Comparison of ENCODE assay signal across 13 mouse cellular contexts in genomic region chr6:96000011-96000476, GRCm38 (mm10).
DNase-seq lines count a peak whose midpoint lies in the region; ATAC-seq lines count a peak whose summit lies in the region.
"Had no signal": no experiment of that assay in that cellular context is flagged by ENCODE, and none has a peak within 500 bp of the region (broad histone marks: within the 10 kb centered on the region; RNA-seq: fewer than 3 reads in every experiment).

No protein-coding gene starts in this region.

- no peak for DNase-seq in midbrain, embryonic 11.5 days (ENCODE audit: low spot score, missing footprints)
- peak; percentile 32 for DNase-seq in limb, embryonic 10.5 days (ENCODE audit: low spot score)
- DNase-seq in right cerebral cortex, postnatal 36 days (ENCODE audit: low spot score in 2 of 2), result peak; percentile 19 to 38
- DNase-seq in cerebellum, adult 8-10 months, result no peak
- no peak for DNase-seq in thymus, postnatal 14 days
- no peak for DNase-seq in adrenal gland, adult (ENCODE audit: inconsistent age in 2 of 2, low spot score in 1 of 2)
- DNase-seq: cerebellum, adult 11-12 months; kidney, postnatal 36 days; thymus, postnatal 4 days had no signal

- H3K4me2 ChIP-seq in midbrain, embryonic 13.5 days (replicated peaks), result no peak overlapping the region
- no peak overlapping the region for H3K4me2 ChIP-seq in midbrain, embryonic 11.5 days
- H3K4me2 ChIP-seq in hindbrain, embryonic 13.5 days, result no peak overlapping the region
- H3K4me2 ChIP-seq: hindbrain, embryonic 15.5 days; liver, embryonic 15.5 days had no signal

- H3K9ac ChIP-seq in midbrain, embryonic 13.5 days (replicated peaks), result no peak overlapping the region
- H3K9ac ChIP-seq in midbrain, embryonic 11.5 days (ENCODE audit: low read length), result no peak overlapping the region
- H3K9ac ChIP-seq in hindbrain, embryonic 13.5 days, result no peak overlapping the region
- H3K9ac ChIP-seq: hindbrain, embryonic 15.5 days; liver, embryonic 15.5 days had no signal

- no peak overlapping the region for H3K4me3 ChIP-seq in midbrain, embryonic 13.5 days (replicated peaks)
- H3K4me3 ChIP-seq in midbrain, embryonic 11.5 days (ENCODE audit: low read depth, low read length), result no peak overlapping the region
- H3K4me3 ChIP-seq in hindbrain, embryonic 13.5 days, result no peak overlapping the region
- H3K4me3 ChIP-seq in limb, embryonic 10.5 days, result no peak overlapping the region
- H3K4me3 ChIP-seq: hindbrain, embryonic 15.5 days; liver, embryonic 15.5 days had no signal

- H3K4me1 ChIP-seq in midbrain, embryonic 13.5 days (replicated peaks), result peaks cover 4% of the 10 kb centered on the region; the same call in 1 of the 2 replicates
- H3K4me1 ChIP-seq in midbrain, embryonic 11.5 days (ENCODE audit: control insufficient read depth, insufficient read depth, low read length), result no peaks in the 10 kb centered on the region
- H3K4me1 ChIP-seq in hindbrain, embryonic 13.5 days (replicated peaks), result peaks cover 9% of the 10 kb centered on the region
- no peaks in the 10 kb centered on the region for H3K4me1 ChIP-seq in limb, embryonic 10.5 days
- H3K4me1 ChIP-seq: liver, embryonic 15.5 days had no signal

- H3K27ac ChIP-seq in midbrain, embryonic 13.5 days, result peak overlapping the region; percentile 56
- no peak overlapping the region for H3K27ac ChIP-seq in midbrain, embryonic 11.5 days (ENCODE audit: low read depth, low read length)
- peak overlapping the region; percentile 41 for H3K27ac ChIP-seq in hindbrain, embryonic 13.5 days
- no peak overlapping the region for H3K27ac ChIP-seq in limb, embryonic 10.5 days
- H3K27ac ChIP-seq: hindbrain, embryonic 15.5 days; liver, embryonic 15.5 days had no signal

- H3K9me3 ChIP-seq in midbrain, embryonic 13.5 days, result no peaks in the 10 kb centered on the region
- H3K9me3 ChIP-seq in midbrain, embryonic 11.5 days (ENCODE audit: control insufficient read depth, low read length), result no peaks in the 10 kb centered on the region
- no peaks in the 10 kb centered on the region for H3K9me3 ChIP-seq in hindbrain, embryonic 13.5 days
- no peaks in the 10 kb centered on the region for H3K9me3 ChIP-seq in limb, embryonic 10.5 days (replicated peaks)
- H3K9me3 ChIP-seq: hindbrain, embryonic 15.5 days; liver, embryonic 15.5 days had no signal

- H3K27me3 ChIP-seq in midbrain, embryonic 13.5 days, result no peaks in the 10 kb centered on the region
- no peaks in the 10 kb centered on the region for H3K27me3 ChIP-seq in midbrain, embryonic 11.5 days (ENCODE audit: control insufficient read depth, insufficient read depth, low read length)
- no peaks in the 10 kb centered on the region for H3K27me3 ChIP-seq in hindbrain, embryonic 13.5 days
- no peaks in the 10 kb centered on the region for H3K27me3 ChIP-seq in limb, embryonic 10.5 days (ENCODE audit: low read depth, poor library complexity, severe bottlenecking)
- H3K27me3 ChIP-seq: hindbrain, embryonic 15.5 days; liver, embryonic 15.5 days had no signal

- no peaks in the 10 kb centered on the region for H3K36me3 ChIP-seq in midbrain, embryonic 13.5 days
- H3K36me3 ChIP-seq in midbrain, embryonic 11.5 days (ENCODE audit: control insufficient read depth, insufficient read depth, low read length), result no peaks in the 10 kb centered on the region
- no peaks in the 10 kb centered on the region for H3K36me3 ChIP-seq in hindbrain, embryonic 13.5 days
- H3K36me3 ChIP-seq in limb, embryonic 10.5 days, result no peaks in the 10 kb centered on the region
- H3K36me3 ChIP-seq: hindbrain, embryonic 15.5 days; liver, embryonic 15.5 days had no signal

- WGBS in midbrain, embryonic 13.5 days, result 71% methylated on average over 10 of the region's 10 CpGs
- WGBS in midbrain, embryonic 11.5 days, result 87% methylated on average over 10 of the region's 10 CpGs
- WGBS in hindbrain, embryonic 13.5 days, result 54% methylated on average over 10 of the region's 10 CpGs
- 79% methylated on average over 10 of the region's 10 CpGs for WGBS in limb, embryonic 10.5 days

- ATAC-seq in midbrain, embryonic 13.5 days, result peak; percentile 77
- no peak for ATAC-seq in midbrain, embryonic 11.5 days (ENCODE audit: low FRiP score)
- peak; percentile 74; the same call in 1 of the 2 replicates for ATAC-seq in hindbrain, embryonic 13.5 days (ENCODE audit: low FRiP score)

Comparison
In these comparisons a context has a peak if more than half of its experiments do, and no peak if none do; other contexts are left out.
1. H3K27ac ChIP-seq: peak in midbrain, embryonic 13.5 days (single experiment) and hindbrain, embryonic 13.5 days (single experiment); none in midbrain, embryonic 11.5 days (single experiment) and limb, embryonic 10.5 days (single experiment).
2. DNase-seq: peak in limb, embryonic 10.5 days (single experiment) and right cerebral cortex, postnatal 36 days (2 of 2); none in midbrain, embryonic 11.5 days (single experiment), cerebellum, adult 8-10 months (single experiment), thymus, postnatal 14 days (single experiment) and adrenal gland, adult (0 of 2).